Mouse (Mus musculus) left cerebral cortex, postnatal 10 days (tissue): ENCODE data around the gene Brd7. TPM values are rescaled to one million over a fixed set of nuclear protein-coding genes. Genes with fewer than 3 reads are reported as not detected.
A peak's percentile ranks its signal among the peaks of the same experiment; 100 is the strongest.

Experiments used
- DNase-seq, 2 experiments: peaks; one replicate each; pipeline ENCODE4 v3.0.0; 2021 to 2022; ENCODE audit warnings: low spot score in 2 of 2, mixed read lengths in 1 of 2; ENCODE audit errors: extremely low spot score in 1 of 2
- intact Hi-C: fragments of 180-260 bp; cut with DNase I; formaldehyde crosslinking; loops from one replicate; pipeline ENCODE4 v1.15.1; 2025
- total RNA-seq, 2 experiments: library from RNA; stranded (reverse); gene quantifications; 2 replicates each; pipeline ENCODE4 v1.2.3; 2021

Gene Brd7
- total RNA-seq, 2 experiments from 2014 or later: 57.3 to 59.1 TPM

DNA sequence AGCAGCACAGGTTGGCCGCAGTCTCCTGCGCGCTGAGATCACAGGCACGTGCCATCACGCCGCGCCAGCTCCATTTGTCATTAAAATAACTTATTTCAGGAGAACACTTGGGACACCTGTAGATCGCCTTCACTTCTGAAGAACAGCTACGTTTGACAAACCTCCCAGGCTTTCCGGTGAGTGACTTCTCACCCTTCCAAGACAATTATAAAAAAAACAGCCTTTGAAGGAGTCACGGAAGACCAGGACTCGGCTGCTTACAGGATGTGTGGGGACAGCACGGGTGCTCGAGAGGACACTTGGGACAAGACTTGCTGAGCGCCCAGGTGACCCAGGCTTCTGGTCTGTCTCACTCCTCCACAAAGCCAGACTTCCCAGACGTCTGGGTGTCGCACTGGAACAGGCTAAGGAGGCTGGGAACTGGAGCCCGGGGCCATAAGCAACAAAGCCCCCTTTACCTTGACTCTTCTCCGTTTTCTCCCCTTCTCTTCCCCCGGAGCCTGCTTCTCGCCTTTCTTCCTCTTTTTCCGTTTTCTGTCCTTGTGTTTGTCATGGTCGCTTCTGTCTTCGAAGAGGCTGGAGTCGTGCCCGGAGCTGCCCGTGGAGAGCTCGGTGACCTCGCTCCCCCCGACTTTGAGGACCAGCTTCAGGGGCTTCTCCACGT, 818 bp downstream of the Brd7 start:
- DNase-seq: no peak
- intact Hi-C loops: loop anchor here (5.0 to 10.0 kb wide), 2 partner anchors 161 to 344 kb away; partner anchors contain the start of gene Nkd1

DNA sequence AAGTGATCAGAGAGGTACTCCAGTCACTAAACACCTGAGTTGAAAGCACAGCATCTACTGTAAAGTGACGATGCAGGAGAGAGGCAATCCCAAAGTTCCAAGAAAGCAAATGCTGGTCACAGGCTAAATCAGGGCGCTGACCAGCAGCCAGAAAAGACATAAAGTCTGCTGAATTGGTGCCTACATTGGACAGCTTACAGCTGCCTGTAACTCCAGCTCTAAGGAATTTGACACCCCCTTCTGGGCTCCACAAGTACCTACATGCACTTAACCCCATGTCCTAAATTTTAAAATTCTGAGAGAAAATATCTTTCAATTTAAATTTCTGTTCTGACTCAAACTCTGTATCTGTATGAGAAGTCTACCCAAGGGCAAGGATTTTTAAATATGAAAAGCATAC, 2.0 kb downstream of the Brd7 start:
- intact Hi-C loops: loop anchor here (5.0 to 10.0 kb wide), 4 partner anchors 93 to 345 kb away; partner anchors contain the start of gene Nkd1
- DNase-seq: no peak

DNA sequence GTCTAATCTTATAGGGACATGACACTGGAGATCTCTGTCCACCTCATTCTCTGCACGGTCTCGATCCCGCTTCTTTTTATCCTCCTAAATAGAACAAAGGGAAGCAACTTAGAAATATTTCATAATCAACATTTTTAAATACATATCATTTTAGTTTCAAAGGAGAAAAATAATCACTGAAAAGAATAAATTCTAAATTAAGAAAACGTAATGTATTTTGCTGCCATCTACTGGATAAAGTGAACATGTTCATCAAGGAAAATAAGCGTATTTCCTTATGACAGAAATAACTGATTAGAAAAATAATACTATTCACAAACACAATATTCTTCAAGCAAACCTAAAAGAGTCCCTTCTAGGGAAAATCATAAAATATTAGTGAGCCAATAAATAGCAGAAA, 4.0 kb downstream of the Brd7 start:
- DNase-seq: no peak
- intact Hi-C loops: loop anchor here (5.0 to 10.0 kb wide), 2 partner anchors 91 to 203 kb away; no protein-coding TSS in a partner anchor

DNA sequence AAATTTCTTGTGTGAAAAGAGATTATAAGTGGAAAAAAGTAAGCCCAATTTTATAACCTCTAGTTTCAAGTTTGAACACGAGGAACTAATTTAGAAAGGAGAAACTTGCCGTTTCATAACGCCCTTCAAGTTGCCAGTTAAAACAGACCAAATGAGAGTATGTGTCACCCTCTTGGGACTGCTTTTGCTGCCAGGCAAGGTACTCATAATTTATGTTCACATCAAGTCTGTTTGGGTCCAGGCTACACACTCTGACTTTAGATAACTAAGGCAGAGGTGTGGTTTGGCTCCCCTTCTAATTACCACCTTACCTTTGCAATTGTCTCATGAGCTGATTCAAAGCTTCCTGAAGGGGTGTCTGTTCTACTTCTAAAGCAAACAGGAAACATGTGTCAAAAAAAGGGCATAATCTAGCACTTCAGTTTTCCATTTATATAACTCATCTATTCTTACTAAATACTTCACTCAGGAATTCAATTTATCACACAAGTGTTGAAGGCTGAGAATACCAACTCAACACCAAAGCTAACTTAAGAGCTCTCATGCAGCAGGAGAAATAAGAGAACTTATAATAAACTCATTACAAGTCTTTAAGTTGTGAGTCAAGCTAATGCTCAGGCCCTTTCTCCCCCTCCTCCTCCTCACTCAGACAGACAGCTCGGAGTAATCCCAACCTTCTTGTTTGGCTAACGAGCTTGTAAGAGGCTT, 4.6 kb downstream of the Brd7 start:
- DNase-seq: no peak
- intact Hi-C loops: loop anchor here (5.0 to 10.0 kb wide), 2 partner anchors 90 to 203 kb away; no protein-coding TSS in a partner anchor

DNA sequence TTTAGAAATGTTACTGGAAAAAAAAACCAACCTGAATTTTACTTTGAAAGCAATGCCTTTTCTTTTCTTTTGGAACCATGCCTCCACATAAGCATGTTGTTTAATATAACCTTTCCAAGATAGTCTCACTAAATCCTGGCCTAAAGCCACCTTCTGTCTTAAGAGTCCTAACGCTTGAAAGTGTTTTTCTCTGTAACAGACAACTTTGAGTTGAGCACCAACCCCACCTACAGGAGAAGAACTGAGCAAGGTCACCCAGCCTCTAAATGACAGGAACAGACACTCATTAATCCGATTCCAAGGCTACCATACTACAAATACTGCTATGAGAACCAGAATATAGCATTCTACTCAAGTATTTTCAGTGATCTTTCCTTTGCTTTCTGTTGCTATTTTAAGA, 12.9 kb downstream of the Brd7 start:
- no peak for DNase-seq
- intact Hi-C loops: no loop called here

DNA sequence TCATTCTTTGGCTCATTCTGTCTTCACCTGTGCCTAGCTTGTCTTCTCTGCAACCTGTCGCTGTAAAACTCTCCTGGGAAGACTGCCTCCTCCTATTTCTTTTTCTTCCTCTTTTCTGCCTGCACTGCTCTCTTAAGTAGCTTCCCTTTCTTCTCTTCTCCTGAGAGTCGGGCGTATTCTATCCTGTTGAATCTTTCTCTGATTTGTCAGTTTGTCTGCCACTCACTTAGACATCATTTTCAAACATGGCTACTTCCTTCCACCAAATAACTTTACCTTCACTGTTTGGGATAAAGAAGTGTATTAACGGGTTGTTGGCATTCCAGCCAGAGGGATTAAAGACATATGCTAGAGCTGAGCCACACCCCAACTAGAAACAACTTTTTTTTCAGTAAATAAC, 20.0 kb downstream of the Brd7 start:
- DNase-seq: no peak
- intact Hi-C loops: no loop called here

DNA sequence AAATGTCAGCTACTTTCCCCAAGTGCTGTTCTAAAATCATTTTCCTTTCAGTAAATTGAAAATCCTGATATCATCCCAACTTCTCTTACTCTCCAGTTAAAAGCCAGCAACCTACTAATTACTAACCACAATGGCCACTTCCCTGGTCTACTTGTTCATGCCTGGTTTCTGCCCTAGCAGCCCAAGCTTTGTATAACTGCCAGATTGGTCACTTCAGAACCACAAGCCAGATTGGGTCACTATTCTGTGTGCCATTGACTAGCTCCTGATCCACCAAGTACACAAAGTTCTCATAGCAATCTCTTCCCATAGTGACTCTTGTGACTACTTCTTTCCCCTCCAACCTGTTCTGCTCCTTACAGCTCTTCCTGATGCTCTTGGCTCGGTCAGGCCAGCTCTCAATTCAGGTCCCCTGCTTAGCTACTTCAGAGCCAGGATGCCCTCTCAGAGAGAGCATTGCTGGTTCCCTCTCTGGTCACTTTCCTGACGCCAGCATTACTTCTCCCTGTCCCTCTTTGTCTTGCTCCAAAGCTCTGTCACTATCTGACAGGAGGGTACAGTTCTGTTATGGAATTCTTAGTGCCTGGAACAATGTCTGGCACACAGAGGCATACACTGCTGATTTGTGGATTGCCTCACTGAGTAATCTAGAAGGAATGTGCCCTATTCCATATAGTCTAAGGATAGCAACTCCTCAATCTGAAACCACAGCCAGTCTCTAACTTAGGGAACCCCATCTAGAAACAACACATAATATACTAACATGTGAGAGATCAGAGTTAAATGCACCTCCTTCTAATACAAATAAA, 21.9 kb downstream of the Brd7 start:
- no peak for DNase-seq
- intact Hi-C loops: no loop called here

DNA sequence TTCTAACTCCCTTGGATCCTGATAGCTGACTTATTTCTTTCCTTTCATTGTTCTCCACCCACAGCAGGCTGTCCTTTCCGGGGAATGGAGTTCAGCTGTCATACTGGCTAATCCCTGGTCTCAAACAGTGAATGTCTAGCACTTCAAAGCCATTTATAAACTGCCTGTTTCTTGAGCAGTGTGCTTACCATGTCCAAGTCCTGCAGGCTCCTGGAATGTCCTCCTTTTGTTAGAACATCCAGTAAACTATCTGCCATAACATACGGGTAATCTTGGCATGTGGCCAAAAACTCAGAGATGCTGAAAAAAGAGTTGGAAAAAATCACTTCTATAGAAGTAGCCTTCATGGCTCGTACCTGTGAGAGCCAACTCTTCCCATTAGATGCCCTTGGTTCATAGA, 22.8 kb downstream of the Brd7 start:
- intact Hi-C loops: no loop called here
- DNase-seq: peak in 1 of 2 experiments; percentile 31

DNA sequence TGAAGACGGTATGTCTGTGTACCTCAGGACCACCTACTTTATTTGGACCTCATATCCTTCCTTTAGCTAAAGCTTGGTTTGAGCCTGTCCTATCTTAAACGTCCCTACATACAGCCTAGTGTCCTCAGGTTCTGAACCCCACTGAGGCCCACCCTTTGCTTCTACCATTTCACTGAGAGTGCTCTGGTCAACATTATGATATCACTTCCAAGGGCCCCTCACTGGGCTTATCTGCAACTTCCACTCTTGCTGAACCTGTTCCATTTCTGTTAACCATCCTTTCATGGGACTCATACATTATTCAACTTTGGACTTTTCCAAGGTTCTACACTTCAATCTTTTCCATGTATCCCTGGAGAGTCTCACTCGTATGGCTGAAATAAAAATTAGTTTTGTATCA, 27.0 kb downstream of the Brd7 start:
- no peak for DNase-seq
- intact Hi-C loops: no loop called here

DNA sequence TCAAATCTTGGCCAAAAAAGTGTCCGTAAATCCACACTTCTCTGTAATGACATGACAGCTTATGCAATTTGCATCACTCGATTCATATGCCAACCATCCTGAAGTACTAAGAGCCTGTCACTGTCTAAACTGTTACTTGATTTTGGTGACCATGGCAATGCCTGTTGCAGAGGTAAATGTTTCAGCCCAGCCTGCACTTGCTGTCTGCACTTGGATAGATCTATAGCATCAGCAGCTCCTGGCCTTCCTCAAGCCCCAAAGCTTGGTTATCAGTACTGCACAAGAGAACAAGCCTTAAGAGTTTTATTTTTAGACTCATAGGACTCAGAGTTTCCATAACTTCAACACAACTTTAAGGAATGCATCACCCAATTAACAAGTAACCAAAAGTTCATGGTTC, 27.6 kb downstream of the Brd7 start:
- intact Hi-C loops: no loop called here
- no peak for DNase-seq

DNA sequence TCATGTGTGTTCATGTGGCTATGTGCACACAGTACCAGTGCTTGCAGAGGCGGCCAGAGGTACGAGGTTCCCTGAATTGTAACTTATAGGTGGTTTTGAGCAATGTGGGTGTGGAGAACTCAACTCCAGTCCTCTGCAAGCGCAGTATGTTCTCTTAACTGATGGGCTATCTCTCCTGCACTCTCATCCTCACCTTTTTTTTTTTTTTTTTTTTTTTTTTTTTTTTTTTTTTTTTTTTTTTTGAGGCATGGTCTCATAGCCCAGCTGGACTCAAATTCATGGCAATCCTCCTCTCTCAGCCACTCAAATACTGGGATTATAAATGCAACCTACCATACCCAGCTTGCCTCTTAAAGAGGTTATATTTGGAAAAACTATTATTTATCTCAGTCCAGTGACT, 31.2 kb downstream of the Brd7 start:
- intact Hi-C loops: no loop called here
- no peak for DNase-seq

DNA sequence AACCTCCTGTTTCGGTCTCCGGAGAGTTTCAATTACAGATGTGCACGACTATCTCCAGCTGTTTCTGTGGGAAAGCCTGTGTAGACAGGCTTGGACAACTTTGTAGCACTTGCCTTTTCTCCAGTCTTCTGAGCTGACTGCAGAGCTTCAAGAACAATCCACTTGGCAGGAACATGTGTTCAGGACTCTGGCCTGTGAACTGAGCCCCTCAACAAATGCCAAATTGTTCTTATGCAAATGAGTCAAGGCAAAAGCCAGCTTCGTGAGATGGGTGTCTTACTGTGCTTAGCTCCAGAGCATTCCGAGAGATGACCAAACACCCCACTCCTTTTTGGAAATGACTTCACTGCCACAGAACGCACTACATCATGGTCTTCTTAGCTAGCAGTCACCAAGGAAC, 33.3 kb downstream of the Brd7 start:
- DNase-seq: no peak
- intact Hi-C loops: no loop called here

DNA sequence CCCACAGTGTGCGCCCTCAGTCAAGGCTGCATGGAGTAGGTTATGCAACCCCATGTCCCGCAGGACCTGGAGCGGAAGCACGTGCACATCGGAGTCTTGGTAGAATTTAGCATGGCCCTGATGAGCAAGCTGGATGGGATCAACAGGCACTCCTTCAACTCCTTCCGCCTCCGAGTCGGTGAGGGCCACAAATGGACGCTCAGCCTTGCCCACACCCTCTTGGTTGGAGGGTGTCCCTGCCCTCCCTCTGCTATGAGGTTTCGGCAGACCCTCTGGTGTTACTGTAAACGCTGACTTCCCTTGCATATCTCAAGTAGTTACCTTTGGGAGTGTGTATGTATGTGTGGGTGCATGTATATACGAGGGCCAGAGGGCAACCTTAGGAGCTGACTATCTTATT, 35.7 kb downstream of the Brd7 start:
- DNase-seq: no peak
- intact Hi-C loops: no loop called here

DNA sequence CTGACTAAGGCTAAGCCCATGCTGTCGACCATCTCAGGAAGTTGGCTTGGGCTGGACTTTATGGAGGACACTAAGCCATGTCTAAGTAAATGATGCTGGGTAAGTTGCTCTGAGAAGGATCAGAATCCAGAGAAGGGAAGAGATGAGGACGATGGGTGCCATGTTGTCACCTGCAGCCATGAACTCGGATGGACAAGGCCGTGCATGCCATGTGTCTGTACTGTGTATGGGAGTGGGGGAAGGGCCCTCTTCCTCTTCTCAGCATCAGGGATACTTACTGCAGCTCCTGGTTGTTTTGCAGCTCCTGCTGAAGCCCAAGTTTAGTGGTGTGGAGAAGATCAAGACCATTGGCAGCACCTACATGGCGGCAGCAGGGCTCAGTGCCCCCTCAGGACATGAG, 36.2 kb downstream of the Brd7 start:
- DNase-seq: no peak
- intact Hi-C loops: no loop called here

DNA sequence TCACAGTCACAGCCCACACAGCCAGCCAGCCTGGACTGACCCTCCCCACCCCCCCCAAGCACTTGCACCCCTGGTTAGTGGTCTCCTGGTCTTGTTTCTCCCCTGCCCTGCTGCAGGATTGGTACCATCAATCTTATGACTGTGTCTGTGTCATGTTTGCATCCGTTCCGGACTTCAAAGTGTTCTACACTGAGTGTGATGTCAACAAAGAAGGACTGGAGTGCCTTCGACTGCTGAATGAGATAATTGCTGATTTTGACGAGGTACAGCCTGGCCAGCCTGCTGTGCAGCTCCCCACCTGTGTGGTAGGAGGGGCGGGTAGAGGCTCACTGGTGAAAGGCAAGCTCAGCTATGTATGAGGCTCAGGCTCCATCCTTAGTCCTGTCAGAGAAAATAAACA, 36.7 kb downstream of the Brd7 start:
- intact Hi-C loops: no loop called here
- DNase-seq: no peak

DNA sequence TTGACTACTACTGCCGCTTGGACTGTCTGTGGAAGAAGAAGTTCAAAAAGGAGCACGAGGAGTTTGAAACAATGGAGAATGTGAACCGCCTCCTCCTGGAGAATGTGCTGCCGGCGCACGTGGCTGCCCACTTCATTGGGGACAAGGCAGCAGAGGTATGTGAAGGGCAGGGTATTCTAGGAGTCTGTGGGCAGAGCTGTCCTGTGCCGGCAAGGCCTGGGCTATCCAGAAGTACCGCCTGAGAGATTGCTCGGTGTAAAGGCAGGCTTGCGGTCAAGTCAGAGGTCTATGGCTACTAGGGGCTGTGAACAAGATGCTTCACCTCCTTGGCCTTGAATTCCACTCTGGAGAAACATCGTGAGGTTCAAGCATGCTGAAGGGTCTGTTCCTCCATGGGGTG, 37.2 kb downstream of the Brd7 start:
- no peak for DNase-seq
- intact Hi-C loops: no loop called here

DNA sequence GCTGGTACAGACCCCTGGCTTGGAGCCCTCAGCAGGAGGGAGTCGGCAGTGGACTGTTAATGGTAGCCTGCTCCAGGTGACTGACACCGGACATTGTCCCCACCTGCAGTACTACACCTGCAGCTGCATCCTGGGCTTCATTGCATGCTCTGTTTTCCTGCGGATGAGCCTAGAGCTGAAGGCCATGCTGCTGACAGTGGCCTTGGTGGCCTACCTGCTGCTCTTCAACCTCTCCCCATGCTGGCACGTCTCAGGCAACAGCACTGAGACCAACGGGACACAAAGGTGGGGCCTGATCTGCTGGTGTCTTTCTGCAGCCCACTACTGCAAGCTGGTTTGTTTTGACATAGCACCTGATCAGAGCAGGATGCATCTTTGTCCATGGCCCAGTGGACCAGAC, 38.5 kb downstream of the Brd7 start:
- intact Hi-C loops: no loop called here
- DNase-seq: no peak

DNA sequence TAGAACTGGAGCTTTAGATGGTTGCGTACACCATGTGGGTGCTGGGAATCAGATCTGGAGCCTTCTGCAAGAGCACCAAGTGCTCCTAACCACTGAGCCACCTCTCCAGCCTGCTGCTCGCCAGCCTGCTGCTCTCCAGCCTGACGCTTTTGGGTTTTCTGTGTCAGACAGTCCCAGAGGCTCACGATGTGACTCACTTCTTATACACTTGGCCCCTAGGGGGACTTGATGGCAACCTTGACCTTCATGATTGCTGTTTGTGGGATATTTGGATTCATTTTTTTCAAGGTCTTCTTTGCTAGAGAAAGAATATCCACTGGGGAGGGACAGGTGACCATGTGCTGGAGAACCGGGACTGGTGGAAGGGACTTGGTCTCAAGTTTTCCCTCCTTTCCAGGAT, 40.6 kb downstream of the Brd7 start:
- DNase-seq: no peak
- intact Hi-C loops: no loop called here

DNA sequence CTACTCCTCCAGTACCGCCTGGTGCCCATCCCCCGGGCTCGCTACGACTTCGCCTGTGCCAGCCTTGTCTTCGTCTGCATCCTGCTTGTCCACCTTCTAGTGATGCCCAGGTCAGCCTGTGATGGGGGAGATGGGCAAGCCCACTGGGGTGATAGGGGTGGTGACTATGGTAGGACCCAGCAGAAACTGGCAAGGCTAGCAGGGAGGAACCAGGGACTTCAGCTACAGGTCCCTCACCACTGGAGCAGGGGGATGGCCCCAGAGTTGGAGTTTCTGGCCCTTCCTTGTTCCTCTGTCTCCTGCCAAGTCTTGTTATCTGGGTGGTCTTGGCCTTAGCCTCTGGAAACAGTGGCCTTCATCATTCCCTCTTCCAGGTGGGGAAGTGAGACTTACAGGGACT, 41.9 kb downstream of the Brd7 start:
- intact Hi-C loops: no loop called here
- DNase-seq: no peak

DNA sequence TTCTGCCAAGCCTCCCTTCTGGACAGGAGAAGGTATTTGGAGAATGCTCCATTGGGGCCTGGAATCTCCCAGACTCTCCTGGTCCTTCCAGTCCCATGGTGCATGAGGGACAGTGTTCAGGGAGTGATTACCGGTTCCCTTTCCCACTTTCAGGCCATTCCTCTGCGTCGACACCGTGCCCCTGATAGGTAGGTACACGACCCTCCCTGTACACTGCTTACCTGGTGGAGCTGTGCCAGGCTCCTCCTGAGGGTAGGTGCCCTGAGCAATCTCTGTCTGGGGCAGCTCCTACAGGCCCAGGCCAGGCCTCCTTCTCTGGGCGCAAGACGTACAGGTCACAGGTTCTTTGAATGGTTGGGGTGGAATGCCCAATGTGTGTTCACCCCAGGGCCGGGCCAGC, 43.8 kb downstream of the Brd7 start:
- intact Hi-C loops: no loop called here
- no peak for DNase-seq
